ENCODE assay signal across 25 mouse cellular contexts in genomic region chrX:159790516-159790915, GRCm38 (mm10).
DNase-seq lines count a peak whose midpoint lies in the region; ATAC-seq and TF ChIP-seq lines count a peak whose summit lies in the region.
"Had no signal": no experiment of that assay in that cellular context is flagged by ENCODE, and none has a peak within 500 bp of the region (broad histone marks: within the 10 kb centered on the region; RNA-seq: fewer than 3 reads in every experiment).

No protein-coding gene starts in this region.

- H3K36me3 ChIP-seq in hindbrain, postnatal 0 days (ENCODE audit: insufficient read depth, low read length), result no peaks in the 10 kb centered on the region
- H3K36me3 ChIP-seq in hindbrain, embryonic 12.5 days, result no peaks in the 10 kb centered on the region
- H3K36me3 ChIP-seq in lung, embryonic 14.5 days (ENCODE audit: insufficient read depth), result no peaks in the 10 kb centered on the region
- no peaks in the 10 kb centered on the region for H3K36me3 ChIP-seq in stomach, postnatal 0 days (ENCODE audit: control insufficient read depth, insufficient read depth, low read length)
- H3K36me3 ChIP-seq: heart, embryonic 12.5 days; hindbrain, embryonic 10.5 days; limb, embryonic 13.5 days; liver, embryonic 13.5 days; lung, embryonic 15.5 days; neural tube, embryonic 15.5 days had no signal

- no peak for ATAC-seq in hindbrain, postnatal 0 days
- no peak for ATAC-seq in hindbrain, embryonic 12.5 days (ENCODE audit: low FRiP score)
- no peak for ATAC-seq in lung, embryonic 14.5 days (ENCODE audit: insufficient read depth)
- no peak for ATAC-seq in stomach, postnatal 0 days (ENCODE audit: low FRiP score, low TSS enrichment)
- ATAC-seq: activated CD4-positive, CD25-positive, alpha-beta regulatory T cell, adult 4 months; intestine, postnatal 0 days had no signal

- H3K4me2 ChIP-seq in hindbrain, postnatal 0 days (ENCODE audit: low read depth, low read length), result no peak overlapping the region
- no peak overlapping the region for H3K4me2 ChIP-seq in hindbrain, embryonic 12.5 days (replicated peaks)
- H3K4me2 ChIP-seq in lung, embryonic 14.5 days, result no peak overlapping the region
- no peak overlapping the region for H3K4me2 ChIP-seq in stomach, postnatal 0 days (replicated peaks; ENCODE audit: low read depth)
- H3K4me2 ChIP-seq: heart, embryonic 12.5 days; limb, embryonic 13.5 days; liver, embryonic 13.5 days; lung, embryonic 15.5 days; neural tube, embryonic 15.5 days had no signal

- no peak for TF ChIP-seq POLR2A in brain, embryonic 14.5 days (IDR thresholded peaks at IDR 0.05; ENCODE audit: borderline replicate concordance, extremely low read depth, insufficient read depth, insufficient read length, poor library complexity, severe bottlenecking)

- no peaks in the 10 kb centered on the region for H3K27me3 ChIP-seq in hindbrain, postnatal 0 days (ENCODE audit: insufficient read depth, low read length)
- H3K27me3 ChIP-seq in hindbrain, embryonic 12.5 days, result peaks cover 16% of the 10 kb centered on the region
- no peaks in the 10 kb centered on the region for H3K27me3 ChIP-seq in lung, embryonic 14.5 days (ENCODE audit: insufficient read depth, low read length)
- no peaks in the 10 kb centered on the region for H3K27me3 ChIP-seq in stomach, postnatal 0 days (ENCODE audit: control insufficient read depth, insufficient read depth, low read length)
- H3K27me3 ChIP-seq: heart, embryonic 12.5 days; liver, embryonic 13.5 days had no signal

- no peaks in the 10 kb centered on the region for H3K4me1 ChIP-seq in hindbrain, postnatal 0 days (ENCODE audit: insufficient read depth, low read length)
- H3K4me1 ChIP-seq in hindbrain, embryonic 12.5 days, result no peaks in the 10 kb centered on the region
- no peaks in the 10 kb centered on the region for H3K4me1 ChIP-seq in lung, embryonic 14.5 days (ENCODE audit: insufficient read depth)
- no peaks in the 10 kb centered on the region for H3K4me1 ChIP-seq in stomach, postnatal 0 days (replicated peaks; ENCODE audit: control insufficient read depth, insufficient read depth)
- H3K4me1 ChIP-seq: heart, embryonic 12.5 days; hindbrain, embryonic 10.5 days; limb, embryonic 13.5 days; liver, embryonic 13.5 days; lung, embryonic 15.5 days; neural tube, embryonic 15.5 days had no signal

- peak; percentile 5 for DNase-seq in hindbrain, postnatal 0 days (ENCODE audit: low spot score)
- peak; percentile 64 for DNase-seq in lung, embryonic 14.5 days
- no peak for DNase-seq in lung, postnatal 10 days
- DNase-seq in adipocyte (ENCODE audit: low spot score), result peak; percentile 21
- DNase-seq in brain, embryonic 14.5 days (ENCODE audit: low read depth), result peak; percentile 15
- no peak for DNase-seq in stomach, postnatal 0 days (ENCODE audit: low spot score)
- DNase-seq: adrenal gland, postnatal 10 days; cerebellum, adult 9-10 months; gastrocnemius, postnatal 25 days; heart, adult 18-20 months; heart, postnatal 10 days; kidney, postnatal 25 days; liver, embryonic 13.5 days; thymus, adult 18-20 months; thymus, postnatal 4 days had no signal

- no peak for TF ChIP-seq EP300 in stomach, postnatal 0 days (optimal IDR thresholded peaks at IDR 0.05)

- WGBS in hindbrain, postnatal 0 days, result 62% methylated on average over 3 of the region's 3 CpGs
- 71% methylated on average over 3 of the region's 3 CpGs for WGBS in hindbrain, embryonic 12.5 days
- 26% methylated on average over 3 of the region's 3 CpGs for WGBS in lung, embryonic 14.5 days
- 40% methylated on average over 3 of the region's 3 CpGs for WGBS in stomach, postnatal 0 days

- no peak overlapping the region for H3K9ac ChIP-seq in hindbrain, postnatal 0 days (replicated peaks; ENCODE audit: low read length)
- H3K9ac ChIP-seq in hindbrain, embryonic 12.5 days, result no peak overlapping the region
- H3K9ac ChIP-seq in lung, embryonic 14.5 days, result no peak overlapping the region
- H3K9ac ChIP-seq in stomach, postnatal 0 days (ENCODE audit: low read length), result no peak overlapping the region
- H3K9ac ChIP-seq: heart, embryonic 12.5 days; limb, embryonic 13.5 days; liver, embryonic 13.5 days; lung, embryonic 15.5 days; neural tube, embryonic 15.5 days had no signal

- no peak for TF ChIP-seq CTCF in hindbrain, postnatal 0 days (IDR thresholded peaks at IDR 0.05; ENCODE audit: low read depth)
- TF ChIP-seq CTCF in lung, embryonic 14.5 days (IDR thresholded peaks at IDR 0.05; ENCODE audit: low read depth), result no peak
- no peak for TF ChIP-seq CTCF in brain, embryonic 14.5 days (IDR thresholded peaks at IDR 0.05; ENCODE audit: borderline replicate concordance, extremely low read depth, insufficient read depth, insufficient read length)
- no peak for TF ChIP-seq CTCF in stomach, postnatal 0 days (IDR thresholded peaks at IDR 0.05; ENCODE audit: low read depth)

- H3K4me3 ChIP-seq in hindbrain, postnatal 0 days (ENCODE audit: low read length), result no peak overlapping the region
- no peak overlapping the region for H3K4me3 ChIP-seq in hindbrain, embryonic 12.5 days
- no peak overlapping the region for H3K4me3 ChIP-seq in lung, embryonic 14.5 days (ENCODE audit: low read depth, low read length)
- no peak overlapping the region for H3K4me3 ChIP-seq in stomach, postnatal 0 days (ENCODE audit: low read depth, low read length)
- H3K4me3 ChIP-seq: heart, embryonic 12.5 days; hindbrain, embryonic 10.5 days; layer of hippocampus, adult 2 months; limb, embryonic 13.5 days; liver, embryonic 13.5 days; lung, embryonic 15.5 days; neural tube, embryonic 15.5 days had no signal

- H3K9me3 ChIP-seq in hindbrain, postnatal 0 days (ENCODE audit: low read length), result no peaks in the 10 kb centered on the region
- H3K9me3 ChIP-seq in hindbrain, embryonic 12.5 days (replicated peaks), result no peaks in the 10 kb centered on the region
- no peaks in the 10 kb centered on the region for H3K9me3 ChIP-seq in lung, embryonic 14.5 days (ENCODE audit: low read depth, low read length)
- no peaks in the 10 kb centered on the region for H3K9me3 ChIP-seq in stomach, postnatal 0 days (ENCODE audit: control insufficient read depth, low read length)
- H3K9me3 ChIP-seq: heart, embryonic 12.5 days; hindbrain, embryonic 10.5 days; limb, embryonic 13.5 days; liver, embryonic 13.5 days; lung, embryonic 15.5 days; neural tube, embryonic 15.5 days had no signal

- no peak overlapping the region for H3K27ac ChIP-seq in hindbrain, postnatal 0 days
- no peak overlapping the region for H3K27ac ChIP-seq in hindbrain, embryonic 12.5 days
- no peak overlapping the region for H3K27ac ChIP-seq in lung, embryonic 14.5 days (ENCODE audit: low read depth)
- no peak overlapping the region for H3K27ac ChIP-seq in stomach, postnatal 0 days (replicated peaks)
- H3K27ac ChIP-seq: hindbrain, embryonic 10.5 days; layer of hippocampus, adult 2 months; limb, embryonic 13.5 days; liver, embryonic 13.5 days; lung, embryonic 15.5 days; macrophage; neural tube, embryonic 15.5 days had no signal

Comparison
In these comparisons a context has a peak if more than half of its experiments do, and no peak if none do; other contexts are left out.
1. DNase-seq: peak in hindbrain, postnatal 0 days (single experiment), lung, embryonic 14.5 days (single experiment), adipocyte (single experiment) and brain, embryonic 14.5 days (single experiment); none in lung, postnatal 10 days (single experiment) and stomach, postnatal 0 days (single experiment).